In genomic region chr8:46737421-46737820, GRCm38 (mm10) we compare ENCODE assay signal across 12 mouse cellular contexts. TPM values are rescaled to one million over a fixed set of nuclear protein-coding genes. Genes with fewer than 3 reads are reported as not detected.
DNase-seq lines count a peak whose midpoint lies in the region; ATAC-seq and TF ChIP-seq lines count a peak whose summit lies in the region.
"Had no signal": no experiment of that assay in that cellular context is flagged by ENCODE, and none has a peak within 500 bp of the region (broad histone marks: within the 10 kb centered on the region; RNA-seq: fewer than 3 reads in every experiment).

No protein-coding gene starts in this region.

- no peaks in the 10 kb centered on the region for H3K36me3 ChIP-seq in heart, embryonic 15.5 days
- H3K36me3 ChIP-seq in liver, adult 2 months (ENCODE audit: control insufficient read depth, insufficient read depth, low read length) = no peaks in the 10 kb centered on the region
- H3K36me3 ChIP-seq in liver, postnatal 0 days (replicated peaks; ENCODE audit: insufficient read depth, low read length) = peaks cover 5% of the 10 kb centered on the region; the same call in 1 of the 2 replicates
- H3K36me3 ChIP-seq: embryonic facial prominence, embryonic 13.5 days; limb, embryonic 10.5 days had no signal

- DNase-seq in heart, postnatal 4 days = no peak
- no peak for DNase-seq in liver, adult 2 months (ENCODE audit: extremely low read depth, low read depth, low spot score)
- no peak for DNase-seq in liver, postnatal 0 days
- DNase-seq in lung, postnatal 4 days = peak; percentile 43 to 70
- DNase-seq in layer of hippocampus, postnatal 10 days (ENCODE audit: low spot score in 2 of 2) = no peak
- DNase-seq in frontal cortex, postnatal 36 days (ENCODE audit: low spot score in 2 of 2) = no peak
- DNase-seq: thymus, adult 18-20 months had no signal

- H3K9me3 ChIP-seq in heart, embryonic 15.5 days (replicated peaks) = 0 out of 2 replicates have a peak, but pooled peaks cover 3% of the 10 kb centered on the region
- 0 out of 2 replicates have a peak, but pooled peaks cover 4% of the 10 kb centered on the region for H3K9me3 ChIP-seq in liver, postnatal 0 days (ENCODE audit: low read length)
- H3K9me3 ChIP-seq: limb, embryonic 10.5 days had no signal

- TF ChIP-seq POLR2A in liver, adult 2 months (IDR thresholded peaks at IDR 0.05; ENCODE audit: extremely low read depth, insufficient read depth, low read length) = no peak

- ATAC-seq in heart, embryonic 15.5 days (replicated peaks; ENCODE audit: insufficient number of reproducible peaks, insufficient read depth, low FRiP score, low read depth) = no peak
- no peak for ATAC-seq in liver, postnatal 0 days
- ATAC-seq: forebrain, embryonic 13.5 days; hindbrain, postnatal 0 days had no signal

- TF ChIP-seq EP300 in liver, postnatal 0 days (IDR thresholded peaks at IDR 0.05; ENCODE audit: low read depth) = peak; percentile 51; the same call in 1 of the 2 replicates

- peaks cover 18% of the 10 kb centered on the region for H3K79me2 ChIP-seq in liver, adult 2 months (ENCODE audit: control insufficient read depth, insufficient read depth, low read length)

- no peaks in the 10 kb centered on the region for H3K27me3 ChIP-seq in heart, embryonic 15.5 days
- no peaks in the 10 kb centered on the region for H3K27me3 ChIP-seq in liver, adult 2 months (ENCODE audit: control insufficient read depth, insufficient read depth, low read length)
- H3K27me3 ChIP-seq in liver, postnatal 0 days (ENCODE audit: insufficient read depth, low read length) = no peaks in the 10 kb centered on the region
- H3K27me3 ChIP-seq: embryonic facial prominence, embryonic 13.5 days; forebrain, embryonic 13.5 days had no signal

- WGBS in heart, embryonic 15.5 days = 59% methylated on average over 10 of the region's 10 CpGs
- 82% methylated on average over 10 of the region's 10 CpGs for WGBS in liver, adult 2 months
- 50% methylated on average over 10 of the region's 10 CpGs for WGBS in liver, postnatal 0 days (ENCODE audit: insufficient replicate concordance)

- no peak overlapping the region for H3K4me3 ChIP-seq in heart, embryonic 15.5 days
- H3K4me3 ChIP-seq in liver, adult 2 months (ENCODE audit: insufficient read depth, low read depth, low read length) = no peak overlapping the region
- 0 out of 2 replicates have a peak overlapping the region, but pooled peaks have one; percentile 93 for H3K4me3 ChIP-seq in liver, postnatal 0 days (ENCODE audit: low read depth, low read length)
- H3K4me3 ChIP-seq: embryonic facial prominence, embryonic 13.5 days; forebrain, embryonic 13.5 days; limb, embryonic 10.5 days had no signal

- H3K27ac ChIP-seq in heart, embryonic 15.5 days = peak overlapping the region; percentile 98
- peak overlapping the region; percentile 17; the same call in 1 of the 2 replicates for H3K27ac ChIP-seq in liver, adult 2 months (replicated peaks; ENCODE audit: insufficient read depth, low read depth, low read length)
- H3K27ac ChIP-seq in liver, postnatal 0 days (ENCODE audit: low read depth) = peak overlapping the region; percentile 99
- H3K27ac ChIP-seq: embryonic facial prominence, embryonic 13.5 days; forebrain, embryonic 13.5 days; hindbrain, postnatal 0 days; limb, embryonic 10.5 days had no signal

- no peak overlapping the region for H3K9ac ChIP-seq in heart, embryonic 15.5 days
- no peak overlapping the region for H3K9ac ChIP-seq in liver, adult 2 months (ENCODE audit: low read depth, low read length)
- H3K9ac ChIP-seq in liver, postnatal 0 days (replicated peaks) = no peak overlapping the region
- H3K9ac ChIP-seq: embryonic facial prominence, embryonic 13.5 days; forebrain, embryonic 13.5 days had no signal

- H3K4me1 ChIP-seq in heart, embryonic 15.5 days (replicated peaks) = peaks cover 20% of the 10 kb centered on the region
- H3K4me1 ChIP-seq in liver, adult 2 months (ENCODE audit: control insufficient read depth, insufficient read depth, low read length) = peaks cover 6% of the 10 kb centered on the region
- peaks cover 26% of the 10 kb centered on the region for H3K4me1 ChIP-seq in liver, postnatal 0 days (ENCODE audit: insufficient read depth)

- TF ChIP-seq CTCF in liver, adult 2 months (IDR thresholded peaks at IDR 0.05; ENCODE audit: low read depth, low read length) = no peak
- no peak for TF ChIP-seq CTCF in liver, postnatal 0 days (IDR thresholded peaks at IDR 0.05; ENCODE audit: low read depth)

- peak overlapping the region; percentile 79; the same call in 1 of the 2 replicates for H3K4me2 ChIP-seq in heart, embryonic 15.5 days
- H3K4me2 ChIP-seq in liver, postnatal 0 days (ENCODE audit: low read depth, low read length) = peak overlapping the region; percentile 87
- H3K4me2 ChIP-seq: forebrain, embryonic 13.5 days had no signal

RNA-seq across cellular contexts. Expression of gene Irf2, which starts 2.1 kb away (rescaled TPM):
- polyA plus RNA-seq in heart, embryonic 15.5 days (2015; fragmentation: Nextera tagmentation; extraction: Ambion mirVana) = 18.9 and 19.9 TPM in 2 replicates
- 10 to 100 TPM; 29.6 to 36.3 TPM for total RNA-seq in heart, postnatal 4 days (2021)
- 23.4 and 27.3 TPM in 2 replicates for total RNA-seq in liver, adult 2 months (2014; rRNA removed)
- polyA plus RNA-seq in liver, adult 2 months (2012; rRNA removed) = 12.2 and 13.7 TPM in 2 replicates
- polyA plus RNA-seq in liver, postnatal 0 days (2015; fragmentation: Nextera tagmentation; extraction: Ambion mirVana) = 23.1 and 24.3 TPM in 2 replicates
- 10 to 100 TPM; 40.1 to 46.6 TPM for total RNA-seq in layer of hippocampus, postnatal 10 days (2021)

Comparison
In these comparisons a context has a peak if more than half of its experiments do, and no peak if none do; other contexts are left out.
1. H3K27ac ChIP-seq: peak in every context shown above with its lines; median percentile 99 in liver, postnatal 0 days; 98 in heart, embryonic 15.5 days; 17 in liver, adult 2 months.
2. DNase-seq: peak in lung, postnatal 4 days (2 of 2); none in heart, postnatal 4 days (single experiment), liver, adult 2 months (single experiment), liver, postnatal 0 days (single experiment), layer of hippocampus, postnatal 10 days (0 of 2) and frontal cortex, postnatal 36 days (0 of 2).